Mouse (Mus musculus): ENCODE data around the gene Cyth1.

- TF ChIP-seq CTCF (IDR thresholded peaks at IDR 0.05 in 2 of 3, conservative IDR thresholded peaks at IDR 0.05 in 1 of 3; ENCODE audit: control insufficient read depth in 1 of 3, insufficient read depth in 1 of 3, low read depth in 2 of 3, low read length in 3 of 3, poor library complexity in 1 of 3, severe bottlenecking in 1 of 3) = no peak
- no peak for TF ChIP-seq USF1 (IDR thresholded peaks at IDR 0.05; ENCODE audit: low read depth, low read length)
- no peak for TF ChIP-seq MAX (IDR thresholded peaks at IDR 0.05; ENCODE audit: low read length)
- no peak for TF ChIP-seq ZKSCAN1 (IDR thresholded peaks at IDR 0.05; ENCODE audit: low read depth, low read length)
- no peak for TF ChIP-seq MEF2A (IDR thresholded peaks at IDR 0.05; ENCODE audit: extremely low read depth, insufficient replicate concordance, low read depth, low read length, poor library complexity, severe bottlenecking)
- no peak for TF ChIP-seq POLR2A (IDR thresholded peaks at IDR 0.05; ENCODE audit: control insufficient read depth in 1 of 2, insufficient read depth in 1 of 2, low read depth in 1 of 2, low read length in 2 of 2, poor library complexity in 1 of 2)
- TF ChIP-seq GATA1 (IDR thresholded peaks at IDR 0.05; ENCODE audit: low read depth, low read length) = no peak
- no peak for TF ChIP-seq BHLHE40 (IDR thresholded peaks at IDR 0.05; ENCODE audit: borderline replicate concordance, low read depth, low read length)
- no peak for TF ChIP-seq NELFE (IDR thresholded peaks at IDR 0.05; ENCODE audit: low read depth, low read length)
These were observed 129.6 kb downstream of the Cyth1 start for GRCm38 (mm10) chr11:118118777-118119176.

All from MEL (cell line).